Mouse (Mus musculus) bone marrow macrophage, adult 2 months (primary cell): ENCODE data around the gene Ap5s1.

ENCODE experiments used
- CTCF ChIP-seq: IDR thresholded peaks from 2 replicates; pipeline ENCODE4 v1.5.1; 2012; ENCODE audit warnings: low read depth, mild to moderate bottlenecking, low read length, moderate library complexity
- POLR2A ChIP-seq: IDR thresholded peaks from 2 replicates; pipeline ENCODE4 v1.6.1; 2012; ENCODE audit warnings: mild to moderate bottlenecking, low read depth, low read length, borderline replicate concordance

DNA sequence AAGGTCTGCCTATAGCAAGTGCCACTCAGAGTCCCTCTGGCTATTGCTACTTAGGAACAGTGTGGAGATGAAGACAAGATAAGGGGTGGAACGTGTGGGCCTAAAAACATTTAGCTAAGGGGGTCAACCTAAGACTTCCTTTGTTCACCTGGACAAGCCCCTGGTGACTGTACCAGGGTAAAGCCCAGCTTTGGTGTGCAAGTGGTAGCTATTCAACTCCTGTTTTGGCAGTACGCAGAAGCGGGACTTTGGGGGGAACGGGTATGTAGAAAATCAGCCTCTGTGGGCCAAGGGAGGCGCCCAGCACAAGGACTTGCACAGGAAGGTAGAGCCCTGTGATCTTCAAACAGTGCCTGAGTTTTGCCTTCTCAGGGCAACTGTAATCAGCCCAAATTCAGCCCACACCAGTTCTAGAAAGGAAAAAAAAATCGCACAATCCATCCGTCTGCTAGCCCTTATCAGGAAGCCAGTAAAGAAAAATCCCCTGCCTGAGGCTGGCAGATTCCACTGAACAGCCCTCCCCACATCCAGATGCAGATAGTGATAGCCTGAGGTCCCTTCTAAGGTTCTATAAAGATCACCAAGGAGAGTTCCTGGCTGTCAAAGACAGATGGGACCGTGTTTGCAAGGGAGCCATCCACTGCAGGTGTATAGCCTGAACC lies 1.2 kb upstream of the Ap5s1 start:
- TF ChIP-seq CTCF: no peak
- TF ChIP-seq POLR2A: no peak
